Mouse (Mus musculus) thymus, postnatal 14 days (tissue): ENCODE measurements around the gene Cox14.
A peak's percentile ranks its signal among the peaks of the same experiment; 100 is the strongest.
"Not testable (repeated sequence)": the region's sequence is repeated elsewhere in the genome, so short reads cannot be mapped to it uniquely, and the experiment has no call there.

Experiments used
- DNase-seq: peaks from one replicate; pipeline ENCODE4 v3.0.0; 2021

Gene Cox14

DNA sequence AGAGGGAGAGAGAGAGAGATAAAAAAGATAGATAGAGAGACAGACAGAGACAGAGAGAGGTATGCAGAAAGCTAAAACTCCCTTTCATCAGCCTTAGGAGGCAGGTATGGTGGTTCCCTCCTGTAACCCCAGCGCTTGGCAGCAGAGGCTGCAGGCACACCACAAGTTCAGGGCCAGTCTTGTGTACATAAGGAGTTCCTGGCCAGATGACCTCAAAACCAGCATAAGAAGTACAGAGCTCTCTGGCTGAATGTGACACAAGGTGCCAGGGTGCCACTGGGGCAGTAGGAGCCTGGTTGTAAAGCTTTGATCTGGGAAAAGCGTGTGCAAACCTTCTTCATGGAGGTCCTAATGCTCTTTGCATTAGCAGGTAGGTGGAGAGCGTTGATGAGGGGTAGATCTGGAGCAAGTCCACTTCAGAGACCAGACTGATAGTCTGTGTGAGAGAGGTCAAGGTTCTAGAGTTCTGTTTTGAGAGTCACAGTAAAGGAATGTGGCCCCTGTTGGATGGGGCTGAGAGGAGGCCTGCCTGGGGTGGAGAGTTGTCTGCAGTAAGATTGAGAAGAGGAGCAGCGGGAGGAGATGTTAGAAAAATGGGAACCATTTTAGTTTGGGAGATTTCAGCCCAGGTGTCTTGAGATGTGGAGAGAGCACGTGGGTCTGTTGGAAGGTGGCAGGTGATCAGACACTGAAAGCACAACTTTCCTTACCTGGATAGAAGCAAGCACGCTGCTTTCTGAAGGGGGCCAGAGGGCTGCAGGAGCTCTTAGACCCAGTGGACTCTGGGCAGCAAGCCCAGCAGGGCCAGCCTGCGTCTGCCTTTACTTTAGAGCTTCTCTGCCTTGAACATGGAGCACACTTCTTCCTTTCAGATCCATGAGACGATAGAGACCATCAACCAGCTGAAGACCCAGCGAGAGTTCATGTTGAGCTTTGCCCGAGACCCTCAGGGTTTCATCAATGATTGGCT lies 14.9 kb upstream of the Cox14 start:
- no peak for DNase-seq

GRCm38 (mm10) chr15:99711491-99711890 lies 13.9 kb upstream of the Cox14 start:
- no peak for DNase-seq

GRCm38 (mm10) chr15:99712666-99713559 lies 12.5 kb upstream of the Cox14 start:
- DNase-seq, result no peak

DNA sequence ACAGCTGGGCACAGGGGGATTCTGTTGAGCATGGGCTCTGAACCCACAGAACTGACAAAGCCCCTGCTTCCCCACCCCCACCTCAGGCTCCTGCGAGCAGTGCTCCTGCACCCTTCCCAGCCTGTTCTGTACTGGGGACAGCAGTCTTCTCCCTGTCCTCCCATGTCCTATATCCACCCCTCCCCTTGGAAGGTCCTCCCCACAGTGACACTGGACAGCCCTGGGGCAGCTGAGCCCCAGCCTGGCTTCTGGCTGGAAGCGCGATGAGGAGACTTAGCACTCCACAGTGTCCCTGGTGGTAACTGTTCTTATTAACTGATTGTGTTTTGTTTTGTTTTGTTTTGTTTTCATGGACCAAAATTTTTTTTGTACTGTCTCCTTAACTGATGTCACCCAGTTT lies 11.8 kb upstream of the Cox14 start:
- DNase-seq, result no peak

DNA sequence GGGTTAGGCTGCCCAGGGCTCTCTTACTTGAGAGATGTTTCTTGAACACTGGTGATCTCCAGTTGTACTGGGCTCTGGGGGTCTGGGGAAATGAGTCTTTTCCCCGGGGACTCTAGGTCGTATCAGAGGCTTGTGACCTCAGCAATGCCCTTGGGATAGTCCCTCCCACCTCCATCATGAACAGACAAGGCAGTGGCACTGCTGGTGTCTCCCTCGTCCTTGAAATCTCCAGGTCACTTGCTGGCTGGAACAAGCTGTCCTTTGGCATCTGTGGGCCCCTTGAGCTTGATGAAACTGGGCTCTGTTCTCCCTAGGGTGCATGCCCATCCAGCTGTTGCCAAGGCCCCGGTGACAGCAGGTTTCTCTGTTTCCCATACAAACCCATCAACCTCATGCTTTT lies 11.2 kb upstream of the Cox14 start:
- DNase-seq, result no peak

DNA sequence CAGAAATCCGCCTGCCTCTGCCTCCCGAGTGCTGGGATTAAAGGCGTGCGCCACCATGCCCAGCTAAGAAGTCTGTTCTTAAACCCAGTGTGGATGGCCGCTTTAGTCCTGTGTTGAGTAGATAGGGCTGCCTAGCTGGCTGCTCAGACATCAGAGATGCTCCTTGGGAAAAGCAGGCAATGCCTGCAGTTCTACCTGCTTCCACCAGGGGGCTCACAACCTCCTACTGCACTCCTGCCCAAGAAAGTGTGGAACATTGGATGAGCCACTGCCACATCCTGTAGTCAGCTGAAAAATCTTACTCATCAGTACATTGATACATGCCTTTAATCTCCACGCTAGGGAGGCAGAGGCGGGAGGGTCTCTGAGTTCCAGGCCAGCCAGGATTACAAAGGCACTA lies 10.6 kb upstream of the Cox14 start:
- peak; percentile 74 for DNase-seq

GRCm38 (mm10) chr15:99715361-99715865 lies 10.0 kb upstream of the Cox14 start:
- DNase-seq, result no peak

- no peak for DNase-seq
Observed at GRCm38 (mm10) chr15:99715982-99716746, 9.3 kb upstream of the Cox14 start.

DNA sequence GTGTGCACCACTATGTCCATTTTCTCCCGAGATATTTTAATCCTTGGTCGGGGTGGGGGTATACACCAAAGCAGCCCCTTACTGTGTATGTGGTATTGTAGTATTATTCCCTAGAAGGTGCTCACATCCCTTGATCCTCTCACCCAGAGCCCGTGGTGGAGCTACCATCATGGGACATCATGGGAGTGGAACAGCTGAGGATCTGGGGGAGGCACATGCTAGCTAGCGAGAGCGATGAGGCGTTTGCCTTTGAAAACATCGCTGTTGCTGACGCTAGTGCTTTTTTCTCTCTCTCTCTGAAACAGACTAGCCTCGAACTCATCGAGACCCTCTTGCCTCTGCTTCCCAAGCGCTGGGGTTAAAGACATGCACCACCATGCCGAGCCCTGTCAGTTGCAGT lies 8.6 kb upstream of the Cox14 start:
- DNase-seq, result no peak

GRCm38 (mm10) chr15:99717386-99718334 lies 7.8 kb upstream of the Cox14 start, which contains the start of gene Gpd1:
TSS of gene Gpd1 (plus strand) at chr15:99717515.
- peak; percentile 23 for DNase-seq

DNA sequence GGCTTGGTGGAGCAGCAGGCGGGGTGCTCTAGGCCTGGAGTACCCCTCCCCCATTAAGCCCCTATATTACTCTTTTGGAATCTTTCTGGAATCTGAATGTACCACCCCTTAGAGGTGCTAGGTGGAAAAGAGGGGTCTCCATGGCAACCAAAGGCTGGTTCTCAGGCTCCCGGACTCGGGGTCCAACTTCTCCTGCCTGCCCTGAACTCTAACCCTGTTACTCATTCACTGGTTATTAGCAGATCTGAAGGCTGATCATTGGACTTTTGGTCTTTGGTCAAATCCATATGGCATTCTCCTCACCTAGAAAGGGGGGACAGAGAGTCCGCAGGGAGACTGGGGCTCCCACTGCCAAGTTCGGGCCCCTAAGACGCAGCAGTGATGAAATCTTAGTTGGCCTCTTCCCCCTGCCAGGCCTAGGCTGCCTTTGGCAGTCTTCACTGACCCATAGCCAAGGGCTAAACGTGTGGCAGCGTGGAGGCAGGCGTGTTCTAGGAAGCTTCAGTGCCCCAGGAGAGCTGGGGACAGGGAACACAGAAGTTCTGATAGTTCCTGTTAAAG lies 6.9 kb upstream of the Cox14 start:
- DNase-seq, result no peak

- DNase-seq, result no peak
Observed at GRCm38 (mm10) chr15:99719865-99720264, 5.6 kb upstream of the Cox14 start.

DNA sequence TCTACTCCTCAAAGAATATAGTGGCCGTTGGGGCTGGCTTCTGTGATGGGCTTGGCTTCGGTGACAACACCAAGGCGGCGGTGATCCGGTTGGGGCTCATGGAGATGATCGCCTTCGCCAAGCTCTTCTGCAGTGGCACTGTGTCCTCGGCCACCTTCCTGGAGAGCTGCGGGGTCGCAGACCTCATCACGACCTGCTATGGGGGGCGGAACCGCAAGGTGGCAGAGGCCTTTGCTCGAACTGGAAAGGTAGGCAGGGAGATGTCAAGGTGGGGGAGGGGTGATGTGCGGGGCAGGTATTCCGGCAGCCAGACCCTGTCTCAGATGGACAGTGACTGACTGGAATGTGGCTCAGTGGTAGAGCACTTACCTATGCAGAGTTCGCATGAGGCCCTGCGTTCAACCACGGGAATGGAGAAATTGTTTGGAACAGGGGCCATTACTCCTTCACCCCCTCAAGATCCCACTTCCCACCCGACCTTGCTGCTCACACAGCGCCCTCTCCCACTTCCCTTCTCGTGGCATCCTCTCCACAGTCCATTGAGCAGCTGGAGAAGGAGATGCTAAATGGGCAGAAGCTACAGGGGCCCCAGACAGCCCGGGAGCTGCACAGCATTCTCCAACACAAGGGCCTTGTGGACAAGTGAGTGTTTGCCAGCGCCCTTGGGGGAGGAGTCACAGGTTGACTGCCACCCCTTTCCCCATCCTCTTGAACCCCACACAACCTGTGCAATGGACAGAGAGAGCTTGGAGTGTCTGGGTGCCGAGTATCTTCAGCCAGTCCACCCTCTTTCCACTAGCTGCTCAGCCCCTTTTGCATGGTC lies 3.3 kb upstream of the Cox14 start:
- no peak for DNase-seq

GRCm38 (mm10) chr15:99723120-99723514 lies 2.3 kb upstream of the Cox14 start:
- no peak for DNase-seq

- no peak for DNase-seq
Observed at GRCm38 (mm10) chr15:99723515-99724291, 1.7 kb upstream of the Cox14 start.

DNA sequence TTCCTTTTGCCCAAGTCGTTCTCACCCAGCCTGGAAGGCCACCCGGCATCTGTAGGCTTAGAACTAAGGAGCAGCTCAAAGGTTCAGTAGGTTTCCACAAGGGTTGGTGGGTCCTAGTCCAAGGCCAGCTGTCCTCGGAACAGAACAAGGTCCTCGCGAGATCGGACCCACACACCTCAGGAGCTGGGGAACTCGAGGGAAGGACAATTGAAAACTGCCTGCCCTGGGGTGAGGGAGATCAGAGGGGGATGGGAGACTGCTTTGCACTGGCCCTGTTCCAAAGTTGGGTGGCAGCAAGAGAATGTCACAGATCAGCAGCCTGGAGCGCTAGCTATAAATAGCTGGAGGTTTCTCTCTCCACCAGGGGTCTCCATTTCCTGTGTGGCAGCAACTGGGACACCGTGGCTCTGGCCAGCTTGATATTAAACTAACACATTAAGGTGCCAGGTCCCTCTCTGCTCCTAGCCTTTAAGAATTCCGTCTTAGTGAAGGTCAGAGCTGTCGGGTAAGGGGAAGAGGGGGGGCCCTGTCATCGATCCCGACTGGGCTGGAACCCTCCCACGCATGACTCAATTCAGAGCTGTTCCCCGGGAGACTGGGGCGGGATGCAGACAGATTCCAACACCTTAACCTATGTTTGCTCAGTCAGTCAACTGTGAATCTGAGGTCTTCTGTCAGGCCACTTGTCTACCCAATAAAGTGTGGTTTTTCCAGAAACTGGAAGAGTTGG lies 961 bp upstream of the Cox14 start:
- peak; percentile 75 for DNase-seq

- DNase-seq, result no peak
Observed at GRCm38 (mm10) chr15:99726549-99726948, 1.1 kb downstream of the Cox14 start.

GRCm38 (mm10) chr15:99727039-99727438 lies 1.6 kb downstream of the Cox14 start:
- not testable (repeated sequence) for DNase-seq

GRCm38 (mm10) chr15:99727525-99727924 lies 2.1 kb downstream of the Cox14 start:
- no peak for DNase-seq
